Mouse (Mus musculus) megakaryocyte progenitor cell, adult 5-6 weeks (primary cell): Measurements from ENCODE around the gene Trim26. TPM values are rescaled to one million over a fixed set of nuclear protein-coding genes. Genes with fewer than 3 reads are reported as not detected.

Experiments used
- ATAC-seq: replicated peaks from 2 replicates; pipeline ENCODE4 v1.8.0; 2016; ENCODE audit warnings: mild to moderate bottlenecking, moderate TSS enrichment, inconsistent platforms; ENCODE audit not compliant: poor library complexity
- total RNA-seq, 2 experiments: library from RNA; stranded (forward) in 1 of 2; stranded (reverse) in 1 of 2; fragments of 157-497, 149-512 nt in 1 of 2; fragments of 200-1000 nt in 1 of 2; gene quantifications; 2 replicates each; pipeline versions ENCODE4 v1.2.3 to v1.2.4; 2015 to 2017

Trim26 gene
- total RNA-seq, 2 experiments from 2014 or later = 9.4 to 13.9 TPM

DNA sequence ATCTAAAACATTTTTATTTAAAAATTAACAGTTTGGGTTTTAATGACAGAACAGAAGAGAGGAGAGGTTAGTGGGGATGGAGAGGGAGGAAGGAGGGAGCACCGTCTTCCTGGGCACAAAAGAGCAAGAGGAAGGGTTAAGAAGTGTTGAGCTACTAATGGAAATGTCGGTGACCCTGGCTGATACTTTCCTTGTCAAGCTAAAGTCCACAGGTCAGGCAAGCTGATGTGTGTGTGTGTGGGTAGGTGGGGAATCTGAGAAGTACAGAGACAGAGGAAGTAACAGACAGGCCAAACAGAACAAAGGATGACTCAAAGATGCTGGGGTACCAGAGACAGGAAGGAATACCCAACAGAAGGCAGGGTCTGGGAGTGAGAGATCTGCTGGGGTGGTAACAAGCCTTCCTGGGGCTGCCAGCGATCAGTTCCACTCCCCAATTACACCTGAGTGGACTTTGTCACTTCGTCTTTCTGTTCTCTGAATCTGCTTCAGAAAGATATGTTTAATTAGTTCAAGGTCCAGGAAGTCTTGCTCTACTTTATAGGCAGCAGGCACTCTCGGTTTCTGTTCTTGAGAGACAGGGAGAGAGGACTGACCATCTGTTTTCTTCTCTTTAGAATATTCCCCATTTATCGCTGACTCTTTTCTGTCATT is 60.7 kb downstream of the Trim26 start, which contains the start of gene Trim31:
Gene Trim31 (plus strand): TSS at position 567 of the 654 bp plus-strand sequence.
- no peak for ATAC-seq

DNA sequence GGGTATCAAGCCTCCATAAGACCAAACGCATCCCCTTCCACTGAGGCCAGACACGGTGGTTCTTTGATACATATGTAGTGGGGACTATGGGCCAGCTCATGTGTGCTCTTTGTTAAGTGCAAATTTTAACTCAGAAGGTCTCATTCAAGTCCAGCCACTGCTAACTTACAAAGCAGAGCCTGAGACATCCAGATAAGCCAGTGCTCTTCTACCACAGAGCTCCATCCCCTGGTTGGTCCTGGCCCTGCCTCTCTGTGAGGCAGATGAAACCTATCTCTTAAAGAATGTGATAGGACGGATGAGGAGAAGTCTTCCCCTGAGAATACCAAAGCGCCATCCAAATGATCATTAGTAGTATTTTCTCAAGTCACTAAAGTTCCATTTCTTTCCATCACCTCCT is 62.4 kb downstream of the Trim26 start:
- ATAC-seq = 0 out of 2 replicates have a peak, but pooled peaks have one; percentile 46

DNA sequence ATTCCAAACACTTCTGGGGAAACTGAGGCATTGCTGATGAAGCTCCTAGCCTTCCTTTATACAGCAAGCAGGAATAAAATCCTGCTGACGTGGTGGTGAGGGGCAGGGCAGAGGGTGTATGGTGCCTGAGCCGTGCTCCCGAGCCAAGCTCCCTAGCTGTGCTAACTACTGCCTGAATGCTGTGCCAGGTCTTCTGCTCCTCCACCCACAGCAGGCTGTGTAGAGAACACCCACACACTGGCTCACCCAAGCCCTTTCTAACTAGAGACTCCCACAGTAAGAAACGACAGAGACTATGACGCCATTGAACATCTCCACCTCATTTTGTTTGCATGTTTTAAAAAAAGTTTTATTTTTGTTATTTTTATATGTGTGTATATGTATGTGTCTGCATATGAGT is 63.1 kb downstream of the Trim26 start:
- no peak for ATAC-seq

DNA sequence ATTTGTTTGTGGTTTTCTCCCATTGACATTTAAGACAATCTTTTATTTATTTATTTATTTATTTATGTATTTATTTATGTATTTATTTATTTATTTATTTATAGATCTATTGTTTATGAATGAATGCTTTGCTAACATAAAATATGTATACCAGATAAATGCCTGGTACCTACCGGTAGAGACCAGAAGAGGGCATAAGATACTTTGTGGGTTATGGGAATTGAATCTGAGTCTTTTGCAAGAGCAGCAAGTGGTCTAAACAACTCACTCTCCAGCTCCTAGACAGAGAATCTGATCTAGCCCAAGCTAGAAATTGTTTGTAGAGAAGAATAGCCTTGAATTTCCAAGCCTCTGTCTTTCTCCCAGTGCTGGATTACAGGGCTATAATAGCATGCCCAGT is 63.8 kb downstream of the Trim26 start:
- 0 out of 2 replicates have a peak, but pooled peaks have one; percentile 41 for ATAC-seq

DNA sequence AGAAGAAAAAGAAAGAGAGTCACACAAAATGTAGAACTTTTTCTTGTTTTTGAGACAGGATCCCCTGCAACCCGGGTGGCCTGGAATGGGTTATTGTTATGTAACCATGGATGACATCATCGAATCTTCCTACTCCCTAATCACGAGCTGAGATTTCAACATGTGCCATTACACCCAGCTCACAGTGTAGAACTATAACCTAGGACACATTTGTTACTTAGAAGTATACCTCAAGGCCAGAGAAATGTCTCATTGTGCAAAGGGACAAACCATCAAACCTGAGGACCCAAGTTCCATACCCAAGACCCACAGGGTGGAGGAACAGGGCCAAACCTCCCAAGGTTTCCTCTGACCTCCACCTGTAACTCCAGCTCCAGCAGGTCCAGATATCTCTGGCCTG is 66.7 kb downstream of the Trim26 start:
- no peak for ATAC-seq

DNA sequence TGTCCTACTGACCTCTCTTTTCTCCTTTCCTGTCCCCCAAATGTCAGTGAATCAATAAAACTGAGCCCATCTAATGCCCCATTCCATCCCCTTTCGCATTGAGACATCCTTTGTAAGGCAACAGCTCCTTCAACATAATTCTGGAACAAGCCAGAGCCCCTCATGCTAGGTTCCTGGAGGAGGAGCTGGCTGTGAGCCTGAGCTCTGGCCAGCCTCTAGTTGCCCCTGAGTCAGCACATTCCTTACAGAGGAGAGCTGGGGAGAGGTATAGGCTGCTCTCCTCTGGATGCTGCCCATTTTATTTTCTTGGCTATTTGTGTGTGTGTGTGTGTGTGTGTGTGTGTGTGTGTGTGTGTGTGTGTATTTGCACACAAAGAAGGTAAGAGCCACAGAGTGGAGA is 71.3 kb downstream of the Trim26 start:
- no peak for ATAC-seq

Other genes starting within 250 kb of the Trim26 start
- not detected in 2 replicates for gene H2-M9, start 194.5 kb upstream of the Trim26 start, total RNA-seq (2015)
- not detected in 2 replicates for gene H2-M9, start 194.5 kb upstream of the Trim26 start, total RNA-seq (2017)
- gene H2-M1, start 164.9 kb upstream of the Trim26 start, total RNA-seq (2015) = not detected in 2 replicates
- not detected in 2 replicates for gene H2-M1, start 164.9 kb upstream of the Trim26 start, total RNA-seq (2017)
- gene H2-M10.5, start 64.2 kb upstream of the Trim26 start, total RNA-seq (2015) = not detected in 2 replicates
- gene H2-M10.5, start 64.2 kb upstream of the Trim26 start, total RNA-seq (2017) = not detected in 2 replicates
- not detected in 2 replicates for gene H2-M10.6, start 25.0 kb upstream of the Trim26 start, total RNA-seq (2015)
- gene H2-M10.6, start 25.0 kb upstream of the Trim26 start, total RNA-seq (2017) = not detected in 2 replicates
- not detected in 2 replicates for gene Trim15, start 30.1 kb downstream of the Trim26 start, total RNA-seq (2015)
- gene Trim15, start 30.1 kb downstream of the Trim26 start, total RNA-seq (2017) = not detected in 2 replicates
- 0.24 and 1.8 TPM in 2 replicates for gene Trim10, start 32.4 kb downstream of the Trim26 start, total RNA-seq (2015)
- gene Trim10, start 32.4 kb downstream of the Trim26 start, total RNA-seq (2017) = 1.1 and 2.3 TPM in 2 replicates
- gene Trim40, start 53.0 kb downstream of the Trim26 start, total RNA-seq (2015) = not detected in 2 replicates
- not detected in 2 replicates for gene Trim40, start 53.0 kb downstream of the Trim26 start, total RNA-seq (2017)
- gene Trim31, start 61.0 kb downstream of the Trim26 start, total RNA-seq (2015) = not detected in 2 replicates
- gene Trim31, start 61.0 kb downstream of the Trim26 start, total RNA-seq (2017) = not detected in 2 replicates
- not detected in 2 replicates for gene Rnf39, start 105.8 kb downstream of the Trim26 start, total RNA-seq (2015)
- gene Rnf39, start 105.8 kb downstream of the Trim26 start, total RNA-seq (2017) = not detected in 2 replicates
- 82.1 and 83.5 TPM in 2 replicates for gene Ppp1r11, start 114.6 kb downstream of the Trim26 start, total RNA-seq (2015)
- gene Ppp1r11, start 114.6 kb downstream of the Trim26 start, total RNA-seq (2017) = 57.1 and 87.6 TPM in 2 replicates
- 105 and 108 TPM in 2 replicates for gene Znrd1, start 121.4 kb downstream of the Trim26 start, total RNA-seq (2015)
- 37.2 and 53.9 TPM in 2 replicates for gene Znrd1, start 121.4 kb downstream of the Trim26 start, total RNA-seq (2017)
- gene Znrd1as, start 121.5 kb downstream of the Trim26 start, total RNA-seq (2015) = 3.3 and 5.5 TPM in 2 replicates
- gene Znrd1as, start 121.5 kb downstream of the Trim26 start, total RNA-seq (2017) = 6.2 and 8.6 TPM in 2 replicates
- gene 2410137M14Rik, start 144.1 kb downstream of the Trim26 start, total RNA-seq (2015) = not detected in 2 replicates
- not detected in 2 replicates for gene 2410137M14Rik, start 144.1 kb downstream of the Trim26 start, total RNA-seq (2017)
- not detected in 2 replicates for gene H2-M5, start 152.4 kb downstream of the Trim26 start, total RNA-seq (2015)
- gene H2-M5, start 152.4 kb downstream of the Trim26 start, total RNA-seq (2017) = not detected in 2 replicates
- 0.22 TPM in 1 of 2 replicates, not detected in the other for gene Zfp57, start 164.0 kb downstream of the Trim26 start, total RNA-seq (2015)
- gene Zfp57, start 164.0 kb downstream of the Trim26 start, total RNA-seq (2017) = 0.25 TPM in 1 of 2 replicates, not detected in the other
- gene Mog, start 186.3 kb downstream of the Trim26 start, total RNA-seq (2015) = not detected in 2 replicates
- gene Mog, start 186.3 kb downstream of the Trim26 start, total RNA-seq (2017) = not detected in 2 replicates
- gene Gabbr1, start 208.8 kb downstream of the Trim26 start, total RNA-seq (2015) = 2.6 and 4.3 TPM in 2 replicates
- gene Gabbr1, start 208.8 kb downstream of the Trim26 start, total RNA-seq (2017) = 0.25 and 0.91 TPM in 2 replicates